Mouse (Mus musculus): ENCODE measurements at regions not wholly inside any gene's neighbourhood (a gene's known extent, or its start where the extent isn't known, plus 50 kb on each side); places are given as distances from the start of the nearest gene placed in this dataset.

- TF ChIP-seq TBP (conservative IDR thresholded peaks at IDR 0.05; ENCODE audit: low read depth, low read length), result no peak
- TF ChIP-seq JUN (IDR thresholded peaks at IDR 0.05; ENCODE audit: insufficient read depth, low read depth, low read length), result no peak
- TF ChIP-seq USF2 (conservative IDR thresholded peaks at IDR 0.05; ENCODE audit: low read depth, low read length), result no peak
- no peak for TF ChIP-seq MYC (IDR thresholded peaks at IDR 0.05; ENCODE audit: low read depth, low read length)
- no peak for TF ChIP-seq NRF1 (IDR thresholded peaks at IDR 0.05; ENCODE audit: low read depth, low read length)
- no peak for TF ChIP-seq HCFC1 (IDR thresholded peaks at IDR 0.05; ENCODE audit: low read depth, low read length)
- no peak for TF ChIP-seq CHD1 (IDR thresholded peaks at IDR 0.05; ENCODE audit: low read depth, low read length)
- TF ChIP-seq POLR2A (IDR thresholded peaks at IDR 0.05; ENCODE audit: low read depth, low read length), result no peak
- no peak for TF ChIP-seq CTCF (conservative IDR thresholded peaks at IDR 0.05 in 1 of 2, IDR thresholded peaks at IDR 0.05 in 1 of 2; ENCODE audit: low read depth in 2 of 2, low read length in 2 of 2)
- TF ChIP-seq EP300 (IDR thresholded peaks at IDR 0.05; ENCODE audit: low read length), result no peak
Measured at GRCm38 (mm10) chr19:59650611-59651329, 192.6 kb downstream of the Emx2 start.
